Mouse (Mus musculus): ENCODE data around the gene Scml4. TPM values are rescaled to one million over a fixed set of nuclear protein-coding genes. Genes with fewer than 3 reads are reported as not detected.

The Scml4 gene
- polyA plus RNA-seq, 1 experiment from 2014 or later: 1.4 TPM

GRCm38 (mm10) chr10:42984886-42985285 lies 124.7 kb downstream of the Scml4 start:
- no peak overlapping the region for H3K27ac ChIP-seq (ENCODE audit: low read depth, low read length)
- DNase-seq (ENCODE audit: low spot score) (no peak), ATAC-seq (replicated peaks; ENCODE audit: low FRiP score) (no peak)
- no peak overlapping the region for H3K9ac ChIP-seq (ENCODE audit: low read length)
- no peak overlapping the region for H3K4me2 ChIP-seq (ENCODE audit: low read depth, low read length, severe bottlenecking)
- H3K27me3 ChIP-seq (ENCODE audit: control insufficient read depth, insufficient read depth, low read length): no peaks in the 10 kb centered on the region; the same call in 1 of the 2 replicates
- no peaks in the 10 kb centered on the region for H3K36me3 ChIP-seq (ENCODE audit: control insufficient read depth, insufficient read depth, low read length)
- H3K9me3 ChIP-seq (ENCODE audit: control insufficient read depth, low read length): no peaks in the 10 kb centered on the region
- H3K4me1 ChIP-seq (replicated peaks; ENCODE audit: control insufficient read depth, insufficient read depth, low read length): 0 out of 2 replicates have a peak, but pooled peaks cover 1% of the 10 kb centered on the region
- H3K4me3 ChIP-seq (ENCODE audit: low read depth, low read length): no peak overlapping the region
- 80% methylated on average over 4 of the region's 4 CpGs for WGBS

GRCm38 (mm10) chr10:42987594-42988052 lies 127.5 kb downstream of the Scml4 start:
- Histone ChIP-seq H3K36me3 (ENCODE audit: control insufficient read depth, insufficient read depth, low read length) (no peaks in the 10 kb centered on the region), H3K4me3 (ENCODE audit: low read depth, low read length) (no peak overlapping the region)
- peak; percentile 56 for DNase-seq (ENCODE audit: low spot score)

GRCm38 (mm10) chr10:42988627-42989026 lies 128.5 kb downstream of the Scml4 start:
- DNase-seq (ENCODE audit: low spot score) (no peak), ATAC-seq (replicated peaks; ENCODE audit: low FRiP score) (no peak)
- no peak overlapping the region for H3K4me3 ChIP-seq (ENCODE audit: low read depth, low read length)
- no peaks in the 10 kb centered on the region for H3K36me3 ChIP-seq (ENCODE audit: control insufficient read depth, insufficient read depth, low read length)
- no peaks in the 10 kb centered on the region for H3K9me3 ChIP-seq (ENCODE audit: control insufficient read depth, low read length)
- WGBS: 54% methylated on average over 15 of the region's 15 CpGs
- H3K27me3 ChIP-seq (ENCODE audit: control insufficient read depth, insufficient read depth, low read length): no peaks in the 10 kb centered on the region; the same call in 1 of the 2 replicates
- no peak overlapping the region for H3K9ac ChIP-seq (ENCODE audit: low read length)
- no peak overlapping the region for H3K27ac ChIP-seq (ENCODE audit: low read depth, low read length)
- no peak overlapping the region for H3K4me2 ChIP-seq (ENCODE audit: low read depth, low read length, severe bottlenecking)
- H3K4me1 ChIP-seq (replicated peaks; ENCODE audit: control insufficient read depth, insufficient read depth, low read length): 0 out of 2 replicates have a peak, but pooled peaks cover 1% of the 10 kb centered on the region

More at GRCm38 (mm10) chr10:42987594-42988052, 127.5 kb downstream of the Scml4 start:
- Histone ChIP-seq H3K4me2 (ENCODE audit: low read depth, low read length, severe bottlenecking) (no peak overlapping the region), H3K9me3 (ENCODE audit: control insufficient read depth, low read length) (no peaks in the 10 kb centered on the region), H3K9ac (ENCODE audit: low read length) (no peak overlapping the region), H3K27ac (ENCODE audit: low read depth, low read length) (no peak overlapping the region), H3K4me1 (replicated peaks; ENCODE audit: control insufficient read depth, insufficient read depth, low read length) (0 out of 2 replicates have a peak, but pooled peaks cover 1% of the 10 kb centered on the region), H3K27me3 (ENCODE audit: control insufficient read depth, insufficient read depth, low read length) (no peaks in the 10 kb centered on the region; the same call in 1 of the 2 replicates)
- ATAC-seq (replicated peaks; ENCODE audit: low FRiP score): peak; percentile 70
- WGBS: 21% methylated on average over 6 of the region's 6 CpGs

- peaks cover 6% of the 10 kb centered on the region; the same call in 1 of the 2 replicates for H3K4me1 ChIP-seq (replicated peaks; ENCODE audit: control insufficient read depth, insufficient read depth, low read length)
- no peak for ATAC-seq (replicated peaks; ENCODE audit: low FRiP score)
- WGBS: 32% methylated on average over 6 of the region's 6 CpGs
These were observed 129.7 kb downstream of the Scml4 start for GRCm38 (mm10) chr10:42989910-42990309.

GRCm38 (mm10) chr10:42991018-42991417 lies 130.8 kb downstream of the Scml4 start:
- WGBS: 73% methylated on average over 9 of the region's 9 CpGs
- no peak overlapping the region for H3K27ac ChIP-seq (ENCODE audit: low read depth, low read length)

More at GRCm38 (mm10) chr10:42989910-42990309, 129.7 kb downstream of the Scml4 start:
- H3K27me3 ChIP-seq (ENCODE audit: control insufficient read depth, insufficient read depth, low read length): no peaks in the 10 kb centered on the region; the same call in 1 of the 2 replicates
- no peaks in the 10 kb centered on the region for H3K36me3 ChIP-seq (ENCODE audit: control insufficient read depth, insufficient read depth, low read length)
- DNase-seq (ENCODE audit: low spot score): peak; percentile 91
- no peak overlapping the region for H3K4me3 ChIP-seq (ENCODE audit: low read depth, low read length)
- no peaks in the 10 kb centered on the region for H3K9me3 ChIP-seq (ENCODE audit: control insufficient read depth, low read length)
- no peak overlapping the region for H3K4me2 ChIP-seq (ENCODE audit: low read depth, low read length, severe bottlenecking)
- no peak overlapping the region for H3K9ac ChIP-seq (ENCODE audit: low read length)
- H3K27ac ChIP-seq (ENCODE audit: low read depth, low read length): no peak overlapping the region

GRCm38 (mm10) chr10:42994331-42994782 lies 134.2 kb downstream of the Scml4 start:
- peaks cover 5% of the 10 kb centered on the region; the same call in 1 of the 2 replicates for H3K4me1 ChIP-seq (replicated peaks; ENCODE audit: control insufficient read depth, insufficient read depth, low read length)
- WGBS: 34% methylated on average over 13 of the region's 13 CpGs
- no peak for ATAC-seq (replicated peaks; ENCODE audit: low FRiP score)

More at GRCm38 (mm10) chr10:42991018-42991417, 130.8 kb downstream of the Scml4 start:
- peaks cover 6% of the 10 kb centered on the region; the same call in 1 of the 2 replicates for H3K4me1 ChIP-seq (replicated peaks; ENCODE audit: control insufficient read depth, insufficient read depth, low read length)
- no peak overlapping the region for H3K9ac ChIP-seq (ENCODE audit: low read length)
- DNase-seq (ENCODE audit: low spot score): no peak
- no peak for ATAC-seq (replicated peaks; ENCODE audit: low FRiP score)
- H3K36me3 ChIP-seq (ENCODE audit: control insufficient read depth, insufficient read depth, low read length): no peaks in the 10 kb centered on the region
- no peaks in the 10 kb centered on the region for H3K9me3 ChIP-seq (ENCODE audit: control insufficient read depth, low read length)
- H3K4me3 ChIP-seq (ENCODE audit: low read depth, low read length): no peak overlapping the region
- H3K27me3 ChIP-seq (ENCODE audit: control insufficient read depth, insufficient read depth, low read length): no peaks in the 10 kb centered on the region; the same call in 1 of the 2 replicates
- H3K4me2 ChIP-seq (ENCODE audit: low read depth, low read length, severe bottlenecking): no peak overlapping the region

GRCm38 (mm10) chr10:42995484-42995895 lies 135.3 kb downstream of the Scml4 start:
- Histone ChIP-seq H3K27me3 (ENCODE audit: control insufficient read depth, insufficient read depth, low read length) (no peaks in the 10 kb centered on the region), H3K9me3 (ENCODE audit: control insufficient read depth, low read length) (no peaks in the 10 kb centered on the region), H3K4me3 (ENCODE audit: low read depth, low read length) (no peak overlapping the region), H3K4me2 (ENCODE audit: low read depth, low read length, severe bottlenecking) (no peak overlapping the region), H3K36me3 (ENCODE audit: control insufficient read depth, insufficient read depth, low read length) (no peaks in the 10 kb centered on the region), H3K27ac (ENCODE audit: low read depth, low read length) (no peak overlapping the region), H3K4me1 (replicated peaks; ENCODE audit: control insufficient read depth, insufficient read depth, low read length) (peaks cover 5% of the 10 kb centered on the region; the same call in 1 of the 2 replicates), H3K9ac (ENCODE audit: low read length) (no peak overlapping the region)
- ATAC-seq (replicated peaks; ENCODE audit: low FRiP score): no peak
- 66% methylated on average over 13 of the region's 13 CpGs for WGBS
- no peak for DNase-seq (ENCODE audit: low spot score)

More at GRCm38 (mm10) chr10:42994331-42994782, 134.2 kb downstream of the Scml4 start:
- Histone ChIP-seq H3K9me3 (ENCODE audit: control insufficient read depth, low read length) (no peaks in the 10 kb centered on the region), H3K4me2 (ENCODE audit: low read depth, low read length, severe bottlenecking) (no peak overlapping the region), H3K27ac (ENCODE audit: low read depth, low read length) (no peak overlapping the region), H3K27me3 (ENCODE audit: control insufficient read depth, insufficient read depth, low read length) (no peaks in the 10 kb centered on the region), H3K4me3 (ENCODE audit: low read depth, low read length) (no peak overlapping the region), H3K36me3 (ENCODE audit: control insufficient read depth, insufficient read depth, low read length) (no peaks in the 10 kb centered on the region), H3K9ac (ENCODE audit: low read length) (no peak overlapping the region; the same call in 1 of the 2 replicates)
- no peak for DNase-seq (ENCODE audit: low spot score)

- Histone ChIP-seq H3K4me3 (ENCODE audit: low read depth, low read length) (no peak overlapping the region), H3K27ac (ENCODE audit: low read depth, low read length) (no peak overlapping the region), H3K9ac (ENCODE audit: low read length) (no peak overlapping the region), H3K4me1 (replicated peaks; ENCODE audit: control insufficient read depth, insufficient read depth, low read length) (peaks cover 7% of the 10 kb centered on the region; the same call in 1 of the 2 replicates), H3K27me3 (ENCODE audit: control insufficient read depth, insufficient read depth, low read length) (no peaks in the 10 kb centered on the region), H3K4me2 (ENCODE audit: low read depth, low read length, severe bottlenecking) (no peak overlapping the region), H3K36me3 (ENCODE audit: control insufficient read depth, insufficient read depth, low read length) (no peaks in the 10 kb centered on the region), H3K9me3 (ENCODE audit: control insufficient read depth, low read length) (no peaks in the 10 kb centered on the region)
- ATAC-seq (replicated peaks; ENCODE audit: low FRiP score) (no peak), DNase-seq (ENCODE audit: low spot score) (no peak)
- 82% methylated on average over 2 of the region's 2 CpGs for WGBS
These were observed 137.1 kb downstream of the Scml4 start for GRCm38 (mm10) chr10:42997278-42997677.

- Histone ChIP-seq H3K4me2 (ENCODE audit: low read depth, low read length, severe bottlenecking) (no peak overlapping the region), H3K4me1 (replicated peaks; ENCODE audit: control insufficient read depth, insufficient read depth, low read length) (peaks cover 9% of the 10 kb centered on the region; the same call in 1 of the 2 replicates), H3K4me3 (ENCODE audit: low read depth, low read length) (no peak overlapping the region), H3K27me3 (ENCODE audit: control insufficient read depth, insufficient read depth, low read length) (no peaks in the 10 kb centered on the region), H3K36me3 (ENCODE audit: control insufficient read depth, insufficient read depth, low read length) (no peaks in the 10 kb centered on the region), H3K9me3 (ENCODE audit: control insufficient read depth, low read length) (no peaks in the 10 kb centered on the region), H3K9ac (ENCODE audit: low read length) (no peak overlapping the region), H3K27ac (ENCODE audit: low read depth, low read length) (no peak overlapping the region)
- WGBS: 93% methylated on average over 10 of the region's 10 CpGs
- DNase-seq (ENCODE audit: low spot score): no peak
- ATAC-seq (replicated peaks; ENCODE audit: low FRiP score): no peak
These were observed 139.2 kb downstream of the Scml4 start for GRCm38 (mm10) chr10:42999324-42999723.

All from forebrain, embryonic 11.5 days (tissue).